Mouse (Mus musculus): ENCODE data around the gene Eif2b1. TPM values are rescaled to one million over a fixed set of nuclear protein-coding genes. Genes with fewer than 3 reads are reported as not detected.

Eif2b1 gene
- polyA plus RNA-seq, 1 experiment from 2014 or later = 68.1 TPM

DNA sequence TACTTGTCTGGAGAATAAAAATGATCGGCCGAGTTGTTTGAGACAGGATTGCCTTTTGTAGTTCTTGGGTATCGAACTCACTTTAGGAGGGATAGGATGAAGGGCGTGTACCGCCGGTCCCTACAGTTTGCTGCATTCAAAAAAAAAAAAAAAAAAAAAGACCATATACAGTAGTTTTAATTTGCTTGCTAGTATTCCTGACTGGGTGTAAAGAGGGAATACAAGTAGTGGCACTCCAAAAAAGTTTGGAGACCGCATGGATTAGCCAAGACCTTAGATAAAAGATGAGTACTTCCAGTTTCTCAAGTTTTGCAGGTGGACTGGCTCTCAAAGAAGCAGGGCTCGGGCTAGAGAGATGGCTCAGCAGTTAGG lies 37.3 kb downstream of the Eif2b1 start:
- H3K27ac ChIP-seq = peak overlapping the region; percentile 93
- peak overlapping the region; percentile 49 for H3K4me2 ChIP-seq

GRCm38 (mm10) chr5:124540905-124541601 lies 37.9 kb downstream of the Eif2b1 start:
- Histone ChIP-seq H3K36me3 (peaks cover 26% of the 10 kb centered on the region), H3K27me3 (no peaks in the 10 kb centered on the region), H3K4me2 (peak overlapping the region; percentile 49), H3K27ac (peak overlapping the region; percentile 93), H3K9ac (peak overlapping the region; percentile 89), H3K4me3 (peak overlapping the region; percentile 93), H3K9me3 (no peaks in the 10 kb centered on the region), H3K4me1 (peaks cover 21% of the 10 kb centered on the region)
- 1% methylated on average over 71 of the region's 89 CpGs for WGBS
- ATAC-seq (ENCODE audit: insufficient number of reproducible peaks, low FRiP score, low TSS enrichment, low read depth) = peak; percentile 70

More for the DNA sequence above, 37.3 kb downstream of the Eif2b1 start:
- 9% methylated on average over 8 of the region's 8 CpGs for WGBS
- ATAC-seq (ENCODE audit: insufficient number of reproducible peaks, low FRiP score, low TSS enrichment, low read depth) = no peak
- H3K36me3 ChIP-seq = peaks cover 31% of the 10 kb centered on the region
- peaks cover 21% of the 10 kb centered on the region for H3K4me1 ChIP-seq
- peak overlapping the region; percentile 93 for H3K4me3 ChIP-seq
- H3K27me3 ChIP-seq = no peaks in the 10 kb centered on the region
- H3K9me3 ChIP-seq = no peaks in the 10 kb centered on the region
- H3K9ac ChIP-seq = peak overlapping the region; percentile 89

DNA sequence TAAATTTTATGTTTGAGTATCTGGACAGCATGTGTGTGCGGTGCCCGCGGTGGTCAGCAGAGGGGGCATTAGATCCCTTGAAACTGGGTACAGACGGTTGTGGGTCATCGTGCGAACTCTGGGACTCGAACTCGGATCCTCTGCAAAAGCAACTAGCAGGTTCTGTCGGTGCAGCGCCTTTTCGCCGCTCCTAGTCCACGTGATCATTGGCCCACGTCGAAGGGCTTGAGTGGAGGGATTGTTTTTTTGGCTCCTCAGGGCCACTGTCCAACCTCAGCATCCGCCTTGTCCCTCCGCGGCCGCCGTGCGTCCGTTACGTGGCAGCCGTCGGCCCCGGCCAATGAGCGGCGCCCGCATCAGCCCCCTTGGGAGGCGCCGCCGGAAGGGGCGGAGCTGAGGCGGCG lies 38.5 kb downstream of the Eif2b1 start, which contains the start of gene Tmed2:
TSS of gene Tmed2 (plus strand) at position 313 of the 404 bp plus-strand sequence.
- no peaks in the 10 kb centered on the region for H3K27me3 ChIP-seq
- no peaks in the 10 kb centered on the region for H3K9me3 ChIP-seq
- H3K9ac ChIP-seq = peak within 1 kb of the TSS; percentile 89
- H3K4me2 ChIP-seq = peak within 1 kb of the TSS; percentile 49
- peaks cover 19% of the 10 kb centered on the region for H3K36me3 ChIP-seq
- H3K27ac ChIP-seq = peak within 1 kb of the TSS; percentile 93
- H3K4me1 ChIP-seq = peaks cover 21% of the 10 kb centered on the region
- peak; percentile 94 for ATAC-seq (ENCODE audit: insufficient number of reproducible peaks, low FRiP score, low TSS enrichment, low read depth)
- WGBS = under 1% methylated on average over 35 of the region's 35 CpGs
- H3K4me3 ChIP-seq = peak within 1 kb of the TSS; percentile 93

GRCm38 (mm10) chr5:124539905-124540304 lies 39.0 kb downstream of the Eif2b1 start:
- no peaks in the 10 kb centered on the region for H3K27me3 ChIP-seq
- WGBS = 73% methylated on average over 4 of the region's 4 CpGs
- H3K4me1 ChIP-seq = peaks cover 20% of the 10 kb centered on the region
- H3K9me3 ChIP-seq = no peaks in the 10 kb centered on the region
- H3K9ac ChIP-seq = no peak overlapping the region
- peak overlapping the region; percentile 93 for H3K4me3 ChIP-seq
- peaks cover 14% of the 10 kb centered on the region for H3K36me3 ChIP-seq
- H3K27ac ChIP-seq = peak overlapping the region; percentile 93
- no peak for ATAC-seq (ENCODE audit: insufficient number of reproducible peaks, low FRiP score, low TSS enrichment, low read depth)
- H3K4me2 ChIP-seq = peak overlapping the region; percentile 43

DNA sequence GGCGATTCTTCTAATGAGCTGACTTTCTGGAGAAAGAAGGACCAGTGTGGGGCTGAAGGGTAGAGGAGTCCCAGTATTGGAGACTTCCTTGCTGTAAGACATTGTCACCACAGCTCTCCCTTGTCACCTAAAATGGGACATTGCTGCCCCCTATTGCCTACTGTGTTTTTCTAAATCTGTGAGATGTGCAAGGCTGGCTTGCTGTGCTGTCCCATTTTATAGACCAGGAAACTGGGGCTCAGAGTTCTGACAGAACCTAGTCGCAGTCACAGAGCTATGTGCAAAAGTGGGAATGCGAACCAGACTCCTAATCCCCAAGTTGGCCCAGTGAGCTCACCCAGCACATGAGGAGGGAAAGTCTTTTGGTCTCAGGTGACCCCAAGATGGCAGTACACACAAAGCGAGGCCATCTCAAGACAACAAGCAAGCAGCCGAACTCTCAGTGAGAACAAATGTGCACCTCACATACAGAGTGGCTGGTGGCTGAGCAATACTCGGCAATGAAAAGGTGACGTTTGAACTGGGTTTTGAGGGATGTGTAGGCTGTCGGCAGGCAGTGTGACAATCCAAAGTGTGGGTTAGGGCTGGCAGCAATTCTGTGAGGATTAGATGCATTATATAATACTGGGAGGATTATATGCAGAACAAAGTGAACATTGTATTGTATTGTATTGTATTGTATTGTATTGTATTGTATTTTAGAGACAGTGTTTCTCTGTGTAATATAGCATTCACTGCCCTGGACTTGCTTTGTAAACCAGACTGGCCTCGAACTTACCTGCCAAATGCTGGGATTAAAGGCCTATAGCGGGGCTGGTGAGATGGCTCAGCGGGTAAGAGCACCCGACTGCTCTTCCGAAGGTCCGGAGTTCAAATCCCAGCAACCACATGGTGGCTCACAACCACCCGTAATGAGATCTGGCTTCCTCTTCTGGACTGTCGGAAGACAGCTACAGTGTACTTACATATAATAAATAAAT lies 39.8 kb downstream of the Eif2b1 start:
- no peaks in the 10 kb centered on the region for H3K9me3 ChIP-seq
- H3K36me3 ChIP-seq = peaks cover 6% of the 10 kb centered on the region
- ATAC-seq (ENCODE audit: insufficient number of reproducible peaks, low FRiP score, low TSS enrichment, low read depth) = no peak
- H3K27ac ChIP-seq = no peak overlapping the region
- no peak overlapping the region for H3K4me3 ChIP-seq
- WGBS = 77% methylated on average over 15 of the region's 16 CpGs
- no peaks in the 10 kb centered on the region for H3K27me3 ChIP-seq
- no peak overlapping the region for H3K4me2 ChIP-seq
- peaks cover 19% of the 10 kb centered on the region for H3K4me1 ChIP-seq
- no peak overlapping the region for H3K9ac ChIP-seq

- H3K4me1 ChIP-seq = peaks cover 13% of the 10 kb centered on the region
- H3K9me3 ChIP-seq = no peaks in the 10 kb centered on the region
- 5% methylated on average over 13 of the region's 17 CpGs for WGBS
- peak overlapping the region; percentile 36 for H3K4me2 ChIP-seq
- H3K27ac ChIP-seq = no peak overlapping the region
- no peak overlapping the region for H3K9ac ChIP-seq
- peak overlapping the region; percentile 12; the same call in 1 of the 2 replicates for H3K4me3 ChIP-seq
- H3K27me3 ChIP-seq = no peaks in the 10 kb centered on the region
- H3K36me3 ChIP-seq = no peaks in the 10 kb centered on the region
- no peak for ATAC-seq (ENCODE audit: insufficient number of reproducible peaks, low FRiP score, low TSS enrichment, low read depth)
Observed at GRCm38 (mm10) chr5:124536776-124537175, 42.2 kb downstream of the Eif2b1 start.

DNA sequence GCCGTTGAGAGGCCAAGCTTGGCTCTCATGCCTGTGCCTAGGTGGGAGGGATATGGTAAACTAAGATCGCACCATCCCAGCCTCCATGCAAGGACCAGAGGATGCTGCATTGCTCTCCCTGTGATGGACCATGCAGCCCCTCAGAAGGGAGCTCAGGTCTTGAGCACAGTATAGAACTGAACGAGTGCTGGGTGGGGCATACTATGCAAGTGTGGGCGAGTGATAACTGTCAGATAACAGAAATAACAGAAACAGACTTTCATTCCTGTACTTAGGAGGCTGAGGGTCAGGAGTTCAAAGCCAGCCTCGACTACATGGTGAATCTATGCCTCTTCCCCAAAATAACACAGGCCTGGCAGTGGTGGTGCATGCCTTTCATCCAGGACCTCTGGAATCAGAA lies 43.9 kb downstream of the Eif2b1 start:
- no peak overlapping the region for H3K9ac ChIP-seq
- peaks cover 22% of the 10 kb centered on the region for H3K4me1 ChIP-seq
- H3K9me3 ChIP-seq = no peaks in the 10 kb centered on the region
- H3K27ac ChIP-seq = no peak overlapping the region
- H3K4me3 ChIP-seq = no peak overlapping the region
- H3K27me3 ChIP-seq = no peaks in the 10 kb centered on the region
- WGBS = 60% methylated on average over 5 of the region's 5 CpGs
- no peak overlapping the region for H3K4me2 ChIP-seq
- no peak for ATAC-seq (ENCODE audit: insufficient number of reproducible peaks, low FRiP score, low TSS enrichment, low read depth)
- H3K36me3 ChIP-seq = no peaks in the 10 kb centered on the region

- Histone ChIP-seq H3K4me1 (peaks cover 43% of the 10 kb centered on the region), H3K27ac (peak overlapping the region; percentile 43; the same call in 1 of the 2 replicates), H3K4me2 (no peak overlapping the region), H3K27me3 (no peaks in the 10 kb centered on the region), H3K36me3 (no peaks in the 10 kb centered on the region), H3K9ac (no peak overlapping the region), H3K9me3 (no peaks in the 10 kb centered on the region), H3K4me3 (no peak overlapping the region)
- no peak for ATAC-seq (ENCODE audit: insufficient number of reproducible peaks, low FRiP score, low TSS enrichment, low read depth)
- 45% methylated on average over 7 of the region's 7 CpGs for WGBS
Observed at GRCm38 (mm10) chr5:124532451-124532850, 46.5 kb downstream of the Eif2b1 start.

DNA sequence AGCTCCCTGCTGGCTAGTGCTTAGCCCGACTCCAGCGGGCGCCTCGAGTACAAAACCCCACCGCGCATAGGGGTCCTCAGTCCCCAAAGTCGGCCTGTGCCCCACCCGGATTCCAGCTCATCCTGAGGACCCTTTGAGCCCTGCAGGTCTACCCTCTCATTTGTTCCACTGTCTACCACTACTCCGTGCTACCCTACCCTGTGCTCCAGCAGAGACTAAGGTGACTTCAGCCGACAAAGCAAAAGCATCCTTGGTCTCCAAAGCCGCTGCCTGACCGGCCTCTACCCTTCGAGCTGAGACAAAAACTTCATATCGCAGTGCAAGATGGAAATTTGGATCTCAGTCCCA lies 47.4 kb downstream of the Eif2b1 start:
- peaks cover 38% of the 10 kb centered on the region for H3K4me1 ChIP-seq
- peak overlapping the region; percentile 78 for H3K4me3 ChIP-seq
- H3K9me3 ChIP-seq = no peaks in the 10 kb centered on the region
- peak overlapping the region; percentile 75; the same call in 1 of the 2 replicates for H3K9ac ChIP-seq
- WGBS = 12% methylated on average over 14 of the region's 14 CpGs
- peak overlapping the region; percentile 83 for H3K27ac ChIP-seq
- H3K27me3 ChIP-seq = no peaks in the 10 kb centered on the region
- no peaks in the 10 kb centered on the region for H3K36me3 ChIP-seq
- peak; percentile 37 for ATAC-seq (ENCODE audit: insufficient number of reproducible peaks, low FRiP score, low TSS enrichment, low read depth)
- peak overlapping the region; percentile 78 for H3K4me2 ChIP-seq

- ATAC-seq (ENCODE audit: insufficient number of reproducible peaks, low FRiP score, low TSS enrichment, low read depth) = peak; percentile 87
- Histone ChIP-seq H3K27ac (peak within 1 kb of the TSS; percentile 83), H3K4me3 (peak within 1 kb of the TSS; percentile 78), H3K4me1 (peaks cover 38% of the 10 kb centered on the region), H3K27me3 (no peaks in the 10 kb centered on the region), H3K9ac (peak within 1 kb of the TSS; percentile 75), H3K36me3 (no peaks in the 10 kb centered on the region; the same call in 1 of the 2 replicates), H3K9me3 (no peaks in the 10 kb centered on the region), H3K4me2 (peak within 1 kb of the TSS; percentile 78)
- under 1% methylated on average over 94 of the region's 96 CpGs for WGBS
Observed at GRCm38 (mm10) chr5:124530655-124531582, 48.0 kb downstream of the Eif2b1 start, which contains the start of gene Rilpl1. TSS of gene Rilpl1 (minus strand) at chr5:124531391.

DNA sequence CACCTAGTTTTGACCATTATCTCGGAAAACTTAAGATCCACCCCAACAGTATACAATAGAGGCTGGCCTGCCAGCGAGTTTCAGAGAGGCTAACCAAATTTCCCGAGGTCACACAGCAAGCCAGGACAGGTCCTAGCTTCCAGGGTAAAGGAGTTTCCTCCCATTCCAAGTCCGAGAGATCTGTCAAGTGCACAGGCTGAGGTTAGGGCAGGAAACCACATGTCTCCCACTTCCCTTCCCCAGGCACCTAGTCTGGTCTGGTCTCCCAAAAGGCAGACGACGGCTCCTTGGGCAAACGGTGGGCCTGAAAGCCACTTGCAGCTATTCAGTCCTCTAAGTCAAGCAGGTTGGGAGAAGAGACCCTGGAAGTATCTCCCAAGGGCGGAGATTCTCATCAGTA lies 49.2 kb downstream of the Eif2b1 start:
- 39% methylated on average over 8 of the region's 8 CpGs for WGBS
- H3K4me1 ChIP-seq = peaks cover 38% of the 10 kb centered on the region
- no peaks in the 10 kb centered on the region for H3K27me3 ChIP-seq
- no peaks in the 10 kb centered on the region; the same call in 1 of the 2 replicates for H3K36me3 ChIP-seq
- H3K9me3 ChIP-seq = no peaks in the 10 kb centered on the region
- ATAC-seq (ENCODE audit: insufficient number of reproducible peaks, low FRiP score, low TSS enrichment, low read depth) = no peak
- H3K4me3 ChIP-seq = peak overlapping the region; percentile 78
- no peak overlapping the region for H3K9ac ChIP-seq
- peak overlapping the region; percentile 78 for H3K4me2 ChIP-seq
- H3K27ac ChIP-seq = peak overlapping the region; percentile 67; the same call in 1 of the 2 replicates

All from limb, embryonic 15.5 days (tissue).